Mouse (Mus musculus) heart, adult 2 months (tissue): ENCODE measurements around the gene Rhbdl1.

Experiments
- CTCF ChIP-seq: fragments of 200-600 bp; IDR thresholded peaks from 2 replicates; pipeline ENCODE4 v1.8.1; 2022; ENCODE audit warnings: antibody characterized with exemption, mild to moderate bottlenecking, moderate library complexity
- EP300 ChIP-seq: fragments of 200-500 bp; IDR thresholded peaks from 2 replicates; pipeline ENCODE4 v1.6.1; 2011; ENCODE audit warnings: low read depth, low read length, control low read depth; ENCODE audit not compliant: insufficient read depth
- POLR2A ChIP-seq: fragments of 200-500 bp; IDR thresholded peaks from 2 replicates; pipeline ENCODE4 v1.6.1; 2011; ENCODE audit warnings: mild to moderate bottlenecking, low read depth, low read length, control low read depth; ENCODE audit not compliant: insufficient read depth

GRCm38 (mm10) chr17:25863681-25864080 lies 26.6 kb upstream of the Rhbdl1 start:
- TF ChIP-seq CTCF (no peak), POLR2A (no peak), EP300 (no peak)
